Mouse (Mus musculus) 3134 (cell line): Measurements from ENCODE around the gene Stat3.
A peak's percentile ranks its signal among the peaks of the same experiment; 100 is the strongest.

Experiments
- DNase-seq: peaks from one replicate; pipeline ENCODE4 v3.0.0-alpha.2; 2011; ENCODE audit warnings: low spot score; ENCODE audit not compliant: insufficient read length; ENCODE audit errors: extremely low read depth

Gene Stat3

DNA sequence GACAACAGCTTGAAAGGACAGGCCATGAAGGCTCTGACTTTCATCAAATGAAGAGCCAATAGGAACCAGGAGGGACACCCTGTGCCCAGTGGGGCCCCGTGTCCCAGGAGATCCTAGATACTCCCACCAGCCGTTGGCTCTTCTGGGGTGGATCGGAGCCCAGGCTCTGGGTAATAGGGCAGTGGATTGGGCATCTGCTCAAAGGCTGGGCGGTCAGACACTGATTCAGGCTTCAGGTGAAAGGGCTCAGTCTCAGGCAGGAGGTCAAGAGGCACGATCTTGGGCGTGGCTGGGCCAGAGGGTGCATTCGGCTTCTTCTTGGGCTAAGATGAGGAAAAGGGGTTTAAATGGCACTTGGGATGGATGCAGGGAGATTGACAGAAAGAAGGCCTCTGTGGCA is 24.8 kb upstream of the Stat3 start:
- DNase-seq, result no peak

DNA sequence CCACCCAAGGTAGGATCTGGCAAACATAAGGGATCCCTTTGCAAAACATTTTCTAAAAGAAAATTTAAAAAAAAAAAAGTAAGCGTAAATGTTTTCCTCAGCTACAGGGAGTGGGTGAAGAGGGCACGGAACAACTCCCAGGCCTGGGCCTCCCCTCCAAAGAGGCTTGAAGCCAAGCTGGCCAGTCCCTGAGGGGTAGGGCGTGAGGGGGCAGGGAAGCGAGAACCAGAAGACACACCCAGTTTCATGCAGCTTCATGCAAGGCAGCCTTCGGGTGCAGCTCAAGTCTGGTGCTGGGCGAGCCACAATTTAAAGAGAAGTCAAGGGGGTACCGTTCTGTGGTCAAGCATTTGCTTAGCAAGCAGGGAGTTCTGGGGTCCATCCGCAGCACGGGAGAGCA is 24.3 kb upstream of the Stat3 start:
- DNase-seq, result peak; percentile 69

DNA sequence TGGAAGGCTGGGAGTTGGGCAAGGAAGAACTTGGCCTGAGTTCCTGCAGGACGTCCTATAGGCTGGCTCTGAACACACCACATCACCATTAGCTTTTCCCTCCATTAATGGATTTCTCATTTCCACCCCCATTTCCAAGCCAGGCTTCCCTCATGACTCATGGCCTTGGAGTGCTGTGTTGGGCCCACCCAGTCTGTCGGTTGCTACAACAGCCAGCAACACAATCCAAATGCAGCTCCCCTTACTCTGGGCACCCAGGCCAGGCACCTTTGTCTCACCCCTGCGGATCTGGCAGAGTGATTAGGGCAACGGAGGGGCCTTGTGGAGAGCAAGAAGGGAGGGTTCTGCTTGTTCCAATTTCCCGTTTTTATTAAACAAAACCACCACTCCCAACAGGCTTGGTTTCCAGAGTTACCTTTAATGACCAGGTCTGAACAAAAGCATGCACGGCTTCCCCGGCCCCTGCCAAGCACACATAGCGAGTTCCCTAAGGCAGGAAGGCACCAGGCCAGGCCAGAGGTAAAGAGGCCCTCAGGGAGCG is 23.1 kb upstream of the Stat3 start:
- peak; percentile 84 for DNase-seq

DNA sequence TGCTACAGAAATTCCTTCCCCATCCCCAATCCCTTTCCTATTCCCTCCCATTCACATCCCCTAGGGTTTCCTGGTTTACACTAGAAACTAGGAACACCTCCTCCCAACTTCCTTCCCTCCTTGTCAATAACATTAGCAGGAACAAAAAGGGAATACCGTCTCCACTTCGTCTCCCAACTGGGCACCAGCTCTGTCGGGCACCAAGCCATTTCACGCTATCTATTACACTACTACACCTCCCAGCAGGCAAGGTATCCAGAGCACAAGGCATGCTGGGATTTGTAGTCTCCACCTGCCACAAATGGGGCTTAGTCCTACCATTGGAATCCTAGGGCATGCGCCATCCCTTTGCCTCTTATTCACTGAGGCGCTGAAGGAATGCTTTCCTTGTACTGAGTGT is 21.2 kb upstream of the Stat3 start:
- DNase-seq, result no peak

DNA sequence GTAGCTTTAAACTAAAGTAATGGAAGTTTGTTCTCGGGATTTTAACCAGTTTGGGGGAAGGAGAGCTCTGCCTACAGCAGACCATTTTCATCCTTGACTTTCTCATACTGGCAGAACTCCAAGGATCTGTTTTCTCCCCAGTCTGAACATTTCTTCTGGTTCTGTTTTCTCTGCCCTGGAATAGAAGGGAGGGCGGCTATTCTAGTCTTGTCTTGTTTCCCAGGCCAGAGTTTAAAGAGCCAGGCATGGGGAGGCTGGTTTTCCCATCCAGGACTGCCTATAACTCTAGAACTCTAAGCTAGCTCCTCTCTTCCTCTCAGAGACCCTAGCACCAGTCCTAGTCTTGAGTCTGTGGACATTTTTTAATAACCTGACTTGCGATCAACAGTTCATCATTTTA is 20.5 kb upstream of the Stat3 start:
- no peak for DNase-seq

DNA sequence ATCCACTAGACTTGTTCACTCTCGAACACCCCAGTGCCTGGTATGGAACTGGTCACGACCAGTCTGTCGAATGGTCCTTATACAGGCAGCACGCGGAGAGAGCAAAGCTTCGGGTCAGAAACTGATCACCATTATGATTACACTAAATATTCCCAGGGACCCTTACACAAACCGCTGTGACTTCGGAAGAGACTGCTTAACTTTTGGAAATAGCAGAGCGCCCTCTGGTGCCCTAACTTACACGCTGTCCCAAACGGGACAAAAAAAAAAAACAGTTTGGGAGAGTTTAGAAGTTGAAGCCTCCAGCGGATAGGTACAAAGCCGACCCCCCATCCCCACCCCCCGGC is 20.1 kb upstream of the Stat3 start:
- DNase-seq, result no peak

DNA sequence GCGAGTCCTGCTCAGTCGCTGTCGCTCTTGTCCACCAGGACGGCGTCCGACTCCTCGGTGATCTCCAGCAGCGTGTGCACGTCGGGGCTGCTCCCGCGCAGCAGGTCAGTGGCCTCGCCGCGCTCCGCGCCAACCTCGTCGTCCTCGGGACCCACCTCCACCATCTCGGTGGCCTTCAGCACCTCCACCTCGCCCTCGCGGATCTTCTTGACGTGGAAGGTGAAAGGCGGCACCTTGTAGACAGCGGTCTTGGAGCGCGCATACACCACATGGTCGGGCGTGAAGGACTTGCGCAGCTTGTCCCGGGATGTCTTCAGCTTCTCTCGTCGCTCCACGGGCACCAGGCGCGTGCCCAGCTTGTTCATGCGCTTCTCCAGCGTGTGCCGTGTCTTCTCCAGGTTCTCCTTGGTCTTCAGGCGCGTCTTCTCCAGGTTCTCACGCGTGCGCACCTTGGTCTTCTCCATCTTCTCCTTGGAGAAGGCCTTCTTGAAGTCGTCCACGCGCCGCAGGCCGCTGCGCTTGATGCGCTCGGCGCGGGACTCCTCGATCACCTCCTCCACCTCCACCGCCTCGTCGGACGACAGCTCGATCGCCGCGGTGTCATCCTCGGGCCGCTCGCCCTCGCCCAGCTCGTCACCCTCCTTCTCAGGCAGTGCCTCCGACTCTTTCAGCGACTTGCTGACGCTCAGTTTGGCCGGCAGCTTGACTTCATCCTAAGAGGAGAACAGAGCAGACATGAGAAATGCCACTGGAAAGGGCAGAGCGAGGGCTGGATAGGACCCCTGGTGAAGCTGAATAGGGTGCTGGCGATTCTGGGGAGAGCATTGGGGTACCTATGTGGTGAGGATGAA is 19.5 kb upstream of the Stat3 start:
- no peak for DNase-seq

DNA sequence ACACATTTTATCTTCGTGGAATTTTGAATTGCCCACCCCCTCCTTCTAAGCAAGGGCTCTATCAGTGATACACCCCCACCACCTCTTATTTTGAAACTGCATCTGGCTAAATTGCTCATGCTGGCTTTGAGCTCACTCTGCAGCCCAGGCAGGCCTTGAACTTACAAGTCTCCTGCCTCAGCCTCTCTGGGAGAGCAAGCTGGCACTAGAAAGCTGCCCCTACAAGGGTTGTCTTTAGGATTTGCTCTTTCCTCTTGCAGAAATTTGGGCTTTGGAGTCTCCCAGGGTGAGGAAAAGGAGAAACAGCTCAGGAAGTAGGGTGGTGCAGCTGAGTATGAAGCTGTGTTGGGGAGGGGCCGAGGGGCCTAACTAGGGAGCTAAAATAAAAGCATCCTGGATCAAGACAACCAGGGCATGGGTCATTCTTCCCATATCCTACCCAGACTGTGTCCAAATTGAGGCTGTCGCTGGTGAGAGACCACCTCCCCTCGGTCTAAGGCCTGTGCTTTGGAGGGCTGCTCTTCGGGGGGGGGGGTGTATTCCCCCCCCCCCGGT is 18.7 kb upstream of the Stat3 start:
- no peak for DNase-seq

DNA sequence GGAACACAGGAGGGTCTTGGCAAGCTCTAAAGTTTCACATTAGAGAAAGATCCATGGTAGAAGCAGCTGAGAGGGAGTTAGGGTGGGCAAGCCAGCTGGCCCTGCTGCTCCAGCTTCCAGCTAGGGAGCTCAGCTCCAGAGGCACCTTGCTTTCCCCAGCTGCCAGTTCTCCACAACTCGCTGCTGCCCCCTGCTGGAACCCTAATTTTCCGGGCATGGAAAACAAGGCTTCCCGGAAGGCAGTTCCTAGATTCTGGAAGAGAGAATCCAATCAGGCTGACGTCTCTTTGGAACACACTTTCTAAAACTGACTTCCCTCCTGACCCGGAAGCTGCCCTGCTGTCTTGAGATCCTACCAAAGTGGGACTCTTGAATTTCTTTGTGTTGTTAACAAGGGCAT is 17.9 kb upstream of the Stat3 start:
- DNase-seq, result no peak

DNA sequence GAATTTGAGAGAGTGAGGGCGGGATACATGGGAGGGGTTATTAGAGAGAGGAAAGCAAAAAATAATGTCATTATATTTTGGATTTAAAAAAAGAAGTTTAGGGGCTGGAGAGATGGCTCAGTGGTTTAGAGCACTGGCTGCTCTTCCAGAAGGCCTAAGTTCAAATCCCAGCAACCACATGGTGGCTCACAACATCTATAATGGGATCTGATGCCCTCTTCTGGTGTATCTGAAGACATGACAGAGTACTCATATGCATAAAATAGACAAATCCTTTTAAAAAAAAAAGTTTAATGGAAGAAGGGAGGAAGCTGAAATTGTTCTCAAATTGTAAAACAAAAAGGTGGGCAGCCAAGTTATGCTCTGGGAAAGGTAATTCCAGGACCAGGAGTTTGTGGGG is 10.2 kb upstream of the Stat3 start:
- DNase-seq, result no peak

DNA sequence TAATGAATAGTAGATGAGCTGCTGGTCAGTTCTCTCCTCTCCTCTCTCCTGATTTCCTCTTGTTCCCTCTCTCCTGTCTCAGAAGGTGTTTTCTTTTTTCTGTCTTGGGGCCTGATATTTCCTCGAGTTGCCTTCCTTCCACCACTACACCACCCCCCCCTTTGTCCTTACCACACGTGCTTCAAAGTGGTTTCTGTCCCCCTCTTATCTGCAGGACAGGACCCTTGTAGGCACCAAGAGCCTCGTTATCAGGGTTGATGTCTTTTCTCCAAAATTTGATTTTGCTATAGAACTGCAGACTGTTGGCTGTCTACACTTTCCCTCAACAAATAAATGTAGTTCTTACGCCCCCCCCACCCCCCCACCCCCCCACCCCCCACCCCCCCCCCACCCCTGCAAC is 9.0 kb upstream of the Stat3 start:
- DNase-seq, result no peak

DNA sequence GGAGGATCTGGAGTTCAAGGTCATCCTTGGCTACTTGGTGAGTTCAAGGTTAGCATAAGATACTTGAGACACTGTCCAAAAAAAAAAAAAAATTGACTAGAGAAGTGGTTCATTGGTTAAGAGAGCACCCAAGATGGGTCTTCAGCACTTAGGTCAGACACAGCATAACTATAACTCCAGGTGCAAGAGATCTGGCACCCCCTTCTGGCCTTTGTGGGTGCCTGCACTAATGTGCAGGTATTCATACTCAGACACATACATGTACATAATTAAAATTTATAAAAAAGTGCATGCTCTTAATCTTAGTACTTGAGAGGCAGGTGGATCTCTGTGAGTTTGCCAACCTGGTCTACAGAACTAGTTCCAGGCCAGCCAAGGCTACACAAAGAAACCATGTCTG is 8.2 kb upstream of the Stat3 start:
- no peak for DNase-seq

DNA sequence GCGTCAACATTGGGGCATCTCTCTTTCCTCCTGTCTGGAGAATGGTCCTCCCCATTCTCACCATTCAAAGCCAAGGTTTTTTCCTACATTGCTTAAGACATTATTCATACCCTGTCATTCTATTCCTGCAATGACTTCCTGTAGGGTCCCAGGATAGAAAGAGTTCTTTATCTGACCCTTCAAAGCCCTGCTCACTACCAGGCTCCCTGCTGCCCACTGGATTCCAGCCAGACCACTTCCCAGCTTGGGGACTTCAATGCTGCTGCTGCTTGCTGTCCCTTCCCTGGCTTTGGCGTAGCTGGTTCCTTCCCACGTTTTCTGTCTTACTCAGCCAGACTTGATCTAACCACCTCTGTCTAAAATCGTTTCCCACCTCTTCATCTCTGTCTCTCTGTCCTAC is 7.5 kb upstream of the Stat3 start:
- peak; percentile 33 for DNase-seq

DNA sequence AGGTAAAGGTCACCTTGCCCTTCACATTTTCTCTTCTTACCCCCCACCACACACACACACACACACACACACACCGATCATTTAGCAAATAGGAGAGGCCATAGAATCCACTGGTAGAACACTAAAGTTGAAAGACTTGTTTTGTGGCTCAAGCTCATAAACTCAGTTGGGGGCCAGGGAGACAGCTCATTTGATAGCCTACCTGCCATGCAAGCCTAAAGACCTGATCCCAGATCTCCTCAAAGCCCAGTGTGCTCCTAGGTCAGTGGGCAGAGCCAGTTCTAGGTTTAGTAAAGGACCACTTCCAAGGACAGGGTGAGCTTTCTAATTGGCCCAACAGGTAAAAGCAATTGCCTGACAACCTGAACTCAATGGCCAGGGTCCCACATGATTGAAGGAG is 3.0 kb upstream of the Stat3 start:
- DNase-seq, result no peak

DNA sequence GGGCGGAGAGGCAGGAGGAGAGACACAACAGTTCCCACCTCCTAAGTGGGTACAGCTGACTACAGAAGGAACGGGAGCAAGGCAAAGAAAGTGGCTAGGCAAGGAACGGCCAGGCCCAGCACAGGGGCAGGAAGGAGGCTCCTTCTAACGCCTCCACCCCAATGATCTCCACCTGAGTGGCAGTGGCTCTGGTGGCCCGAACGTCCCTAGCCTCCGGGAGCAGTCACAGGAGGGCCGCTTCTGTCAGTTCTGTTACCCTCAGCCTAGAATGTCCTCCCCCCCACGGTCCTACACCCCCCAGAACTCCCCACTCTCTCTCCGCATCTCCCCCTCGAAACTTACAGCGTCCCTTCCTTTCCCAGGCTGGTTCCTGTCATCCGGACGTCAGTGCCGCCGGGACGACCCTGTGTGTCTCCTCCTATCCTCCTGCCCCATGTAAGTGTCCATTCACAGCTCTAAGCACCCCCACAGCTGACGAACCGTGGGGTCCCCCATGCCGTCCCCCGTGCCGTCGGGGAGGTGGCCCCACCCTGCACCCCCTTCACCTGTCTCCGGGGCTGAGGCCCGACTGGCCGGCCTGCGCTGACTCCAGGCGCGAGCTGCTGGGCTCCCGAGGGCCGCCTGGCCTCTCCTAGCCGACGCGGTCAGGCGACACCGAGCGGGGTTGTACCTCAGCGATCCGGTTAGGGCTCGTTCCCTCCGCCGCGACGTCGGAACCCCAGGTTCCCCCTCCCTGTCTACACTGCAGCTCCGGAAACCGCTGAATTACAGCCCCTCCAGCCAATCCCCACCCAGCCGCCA is 429 bp downstream of the Stat3 start:
- peak; percentile 55 for DNase-seq

DNA sequence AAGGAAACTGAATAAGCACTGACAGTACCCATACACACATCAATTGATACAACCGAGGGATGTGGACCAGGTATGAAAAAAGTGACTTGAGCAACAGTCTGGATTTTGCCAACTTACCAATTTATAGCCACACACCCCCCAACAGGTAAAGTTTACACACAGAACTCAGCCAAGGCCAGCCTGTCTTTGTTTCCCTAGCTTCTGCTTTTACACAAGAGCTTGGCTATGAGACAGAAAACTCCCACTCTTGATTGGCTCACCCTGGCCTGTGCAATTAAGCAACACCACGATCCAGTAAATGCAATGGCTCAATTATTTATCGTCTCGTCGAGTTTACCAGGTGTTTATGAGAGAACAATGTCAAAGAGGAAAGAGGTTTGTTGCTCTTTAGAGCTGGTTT is 1.2 kb downstream of the Stat3 start:
- no peak for DNase-seq

DNA sequence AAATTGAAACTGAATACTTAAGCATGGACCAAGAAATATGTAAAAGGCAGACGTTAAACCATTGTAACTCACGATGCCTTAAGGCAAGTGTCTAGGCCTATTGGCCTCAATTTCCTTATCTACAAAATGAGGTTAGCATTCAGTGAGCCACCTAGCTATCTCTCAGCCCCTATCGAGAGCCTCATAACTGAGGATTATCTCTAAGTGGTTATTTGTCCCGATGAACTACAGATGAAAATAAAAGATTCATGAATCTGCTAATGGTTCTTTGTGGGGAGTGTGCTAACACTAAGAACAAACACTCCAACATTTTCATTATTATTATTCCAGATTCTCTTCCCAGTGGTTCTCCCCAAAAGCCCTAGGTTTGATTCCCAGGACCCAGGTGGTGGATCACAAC is 2.0 kb downstream of the Stat3 start:
- no peak for DNase-seq

DNA sequence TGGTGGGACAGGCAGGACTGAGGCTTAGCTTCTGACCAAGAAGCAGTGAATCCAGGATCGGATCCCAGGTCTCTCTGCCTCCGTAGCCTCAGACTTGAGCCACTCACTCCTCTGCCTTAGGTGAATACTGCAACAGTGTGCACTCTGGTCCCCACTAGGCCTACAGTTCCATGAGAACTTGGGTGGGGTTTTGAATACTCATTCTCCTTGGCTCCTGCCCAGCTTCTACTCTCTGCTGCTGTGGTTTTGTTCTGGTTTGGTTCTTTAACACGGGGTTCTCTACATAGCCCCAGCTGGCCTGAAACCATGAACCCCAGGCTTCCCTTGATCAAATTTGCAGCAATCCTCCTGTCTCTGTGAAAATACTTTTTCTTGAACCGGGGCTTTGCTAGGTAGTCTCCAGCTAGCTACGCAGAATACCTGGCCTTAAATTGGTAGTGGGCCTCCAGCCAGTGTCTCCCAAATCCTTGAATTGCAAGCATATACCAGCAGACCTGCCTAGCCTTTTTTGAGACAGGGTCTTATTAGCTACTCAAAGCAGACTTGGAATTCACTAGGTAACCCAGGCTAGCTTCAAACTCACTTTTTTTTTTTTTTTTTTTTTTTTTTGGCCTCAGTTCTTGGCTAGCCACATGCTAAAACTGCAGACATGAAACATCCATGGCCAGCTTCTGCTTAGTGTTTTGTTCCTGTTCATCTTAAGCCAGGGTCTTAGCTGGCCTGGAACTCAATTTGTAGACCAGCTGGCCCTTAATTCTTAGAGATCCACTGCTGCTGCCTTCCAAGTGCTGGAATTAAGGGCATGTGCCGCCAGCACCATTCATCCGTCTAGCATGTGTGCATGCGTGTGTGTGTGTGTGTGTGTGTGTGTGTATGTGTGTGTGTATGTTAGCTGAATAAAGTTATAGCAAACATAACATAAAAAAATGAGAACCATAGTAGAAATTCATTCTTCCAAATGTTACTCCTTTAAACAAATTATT is 3.7 kb downstream of the Stat3 start:
- peak; percentile 47 for DNase-seq

DNA sequence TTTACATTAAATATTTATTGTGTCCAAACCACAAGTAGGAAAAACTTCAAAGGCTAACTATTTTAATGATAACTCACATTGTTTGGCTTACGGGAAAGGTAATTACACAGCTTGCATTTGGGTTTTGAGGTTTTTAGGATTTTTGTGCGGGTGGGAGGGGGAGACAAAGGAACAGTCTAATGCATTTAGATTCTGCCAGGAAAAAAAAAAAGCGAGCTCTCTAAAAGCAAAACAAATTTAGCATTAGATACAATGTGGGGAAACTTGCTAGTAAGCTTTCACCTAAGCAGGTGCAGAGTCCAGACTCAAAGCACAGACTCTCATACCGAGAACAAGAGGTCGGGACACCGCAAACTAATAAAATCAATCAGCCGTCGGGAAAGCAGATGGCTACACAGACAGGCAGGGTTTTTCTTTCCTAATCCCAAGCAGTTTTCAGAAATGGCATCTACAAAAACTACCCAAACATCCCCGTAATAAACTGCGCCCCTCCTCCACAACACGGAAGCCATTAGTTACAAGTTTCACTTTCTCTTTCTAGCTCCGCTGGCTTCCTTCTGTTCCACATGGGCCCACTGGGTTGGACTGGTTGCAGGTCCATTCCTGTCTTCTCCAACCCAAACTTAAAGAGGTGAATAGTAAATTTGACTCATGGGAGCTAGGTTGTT is 8.0 kb downstream of the Stat3 start:
- peak; percentile 33 for DNase-seq

DNA sequence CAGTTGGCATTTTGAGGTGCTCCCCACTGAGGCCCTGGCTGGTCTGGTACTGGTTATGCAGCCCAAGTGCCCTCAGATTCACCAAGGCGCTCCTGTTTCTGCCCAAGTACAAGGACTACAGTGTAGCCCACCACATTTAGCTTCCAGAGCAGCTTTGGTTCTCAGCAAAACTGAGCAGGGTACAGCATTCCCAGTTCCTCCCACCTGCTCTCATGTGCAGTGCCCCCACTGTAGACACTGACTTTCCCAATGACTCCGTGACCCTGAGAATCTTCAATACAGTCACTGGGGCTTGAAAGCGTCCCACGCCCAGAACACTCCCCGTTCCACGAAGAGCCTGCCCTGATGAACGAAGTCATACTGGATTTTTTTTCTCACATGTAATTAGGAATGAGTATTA is 8.7 kb downstream of the Stat3 start:
- DNase-seq, result no peak
